Mouse (Mus musculus): ENCODE measurements at regions not wholly inside any gene's neighbourhood (a gene's known extent, or its start where the extent isn't known, plus 50 kb on each side); places are given as distances from the start of the nearest gene placed in this dataset.

- intact Hi-C loops (cut with DNase I), result no loop called here
- no peak for DNase-seq (ENCODE audit: extremely low spot score in 1 of 2, low spot score in 2 of 2)
- Histone ChIP-seq H3K27ac (no peak overlapping the region), H3K4me3 (no peak overlapping the region)
- TF ChIP-seq CTCF (IDR thresholded peaks at IDR 0.05), result no peak
These were observed 144.7 kb upstream of the Mki67 start for GRCm38 (mm10) chr7:135860741-135861408.

GRCm38 (mm10) chr7:135861409-135861805, 145.2 kb upstream of the Mki67 start:
- DNase-seq (ENCODE audit: extremely low spot score in 1 of 2, low spot score in 2 of 2), result no peak
- no peak for TF ChIP-seq CTCF (IDR thresholded peaks at IDR 0.05)
- no peak overlapping the region for H3K27ac ChIP-seq
- intact Hi-C loops (cut with DNase I), result no loop called here
- H3K4me3 ChIP-seq, result no peak overlapping the region

- intact Hi-C loops (cut with DNase I), result no loop called here
- H3K4me3 ChIP-seq, result no peak overlapping the region
- no peak for DNase-seq (ENCODE audit: extremely low spot score in 1 of 2, low spot score in 2 of 2)
- no peak overlapping the region for H3K27ac ChIP-seq
- TF ChIP-seq CTCF (IDR thresholded peaks at IDR 0.05), result no peak
These were observed 147.6 kb upstream of the Mki67 start for GRCm38 (mm10) chr7:135863581-135864426.

- no peak for TF ChIP-seq CTCF (IDR thresholded peaks at IDR 0.05)
- no peak overlapping the region for H3K4me3 ChIP-seq
- H3K27ac ChIP-seq, result no peak overlapping the region
- intact Hi-C loops (cut with DNase I), result no loop called here
- DNase-seq (ENCODE audit: extremely low spot score in 1 of 2, low spot score in 2 of 2), result no peak
These were observed 154.8 kb upstream of the Mki67 start for GRCm38 (mm10) chr7:135870981-135871380.

- no peak for DNase-seq (ENCODE audit: extremely low spot score in 1 of 2, low spot score in 2 of 2)
- Histone ChIP-seq H3K27ac (no peak overlapping the region), H3K4me3 (no peak overlapping the region)
- no peak for TF ChIP-seq CTCF (IDR thresholded peaks at IDR 0.05)
- intact Hi-C loops (cut with DNase I), result no loop called here
These were observed 161.1 kb upstream of the Mki67 start for GRCm38 (mm10) chr7:135877091-135877874.

- intact Hi-C loops (cut with DNase I), result no loop called here
- no peak for TF ChIP-seq CTCF (IDR thresholded peaks at IDR 0.05)
- Histone ChIP-seq H3K4me3 (no peak overlapping the region), H3K27ac (no peak overlapping the region)
- no peak for DNase-seq (ENCODE audit: extremely low spot score in 1 of 2, low spot score in 2 of 2)
These were observed 162.6 kb upstream of the Mki67 start for GRCm38 (mm10) chr7:135878750-135879149.

- intact Hi-C loops (cut with DNase I), result no loop called here
- Histone ChIP-seq H3K27ac (no peak overlapping the region), H3K4me3 (no peak overlapping the region)
- DNase-seq (ENCODE audit: extremely low spot score in 1 of 2, low spot score in 2 of 2), result no peak
- TF ChIP-seq CTCF (IDR thresholded peaks at IDR 0.05), result no peak
These were observed 164.3 kb upstream of the Mki67 start for GRCm38 (mm10) chr7:135880446-135880845.

GRCm38 (mm10) chr7:135882306-135882705, 166.1 kb upstream of the Mki67 start:
- no peak for DNase-seq (ENCODE audit: extremely low spot score in 1 of 2, low spot score in 2 of 2)
- no peak overlapping the region for H3K27ac ChIP-seq
- H3K4me3 ChIP-seq, result no peak overlapping the region
- TF ChIP-seq CTCF (IDR thresholded peaks at IDR 0.05), result no peak
- intact Hi-C loops (cut with DNase I), result no loop called here

- Histone ChIP-seq H3K27ac (no peak overlapping the region), H3K4me3 (no peak overlapping the region)
- no peak for TF ChIP-seq CTCF (IDR thresholded peaks at IDR 0.05)
- intact Hi-C loops (cut with DNase I), result no loop called here
- no peak for DNase-seq (ENCODE audit: extremely low spot score in 1 of 2, low spot score in 2 of 2)
These were observed 172.4 kb upstream of the Mki67 start for GRCm38 (mm10) chr7:135888598-135888997.

GRCm38 (mm10) chr7:135889016-135889726, 173.0 kb upstream of the Mki67 start:
- intact Hi-C loops (cut with DNase I), result no loop called here
- Histone ChIP-seq H3K4me3 (no peak overlapping the region), H3K27ac (no peak overlapping the region)
- DNase-seq (ENCODE audit: extremely low spot score in 1 of 2, low spot score in 2 of 2), result no peak
- peak; percentile 44 for TF ChIP-seq CTCF (IDR thresholded peaks at IDR 0.05)

- Histone ChIP-seq H3K27ac (no peak overlapping the region), H3K4me3 (no peak overlapping the region)
- intact Hi-C loops (cut with DNase I), result no loop called here
- TF ChIP-seq CTCF (IDR thresholded peaks at IDR 0.05), result no peak
- no peak for DNase-seq (ENCODE audit: extremely low spot score in 1 of 2, low spot score in 2 of 2)
These were observed 182.7 kb upstream of the Mki67 start for GRCm38 (mm10) chr7:135898876-135899275.

Measured in left cerebral cortex, adult 2 months (tissue).